Mouse (Mus musculus) gastrocnemius, postnatal 14 days (tissue): ENCODE data around the gene Mcm2. TPM values are rescaled to one million over a fixed set of nuclear protein-coding genes. Genes with fewer than 3 reads are reported as not detected.
A peak's percentile ranks its signal among the peaks of the same experiment; 100 is the strongest.

Experiments used
- DNase-seq: peaks from one replicate; pipeline ENCODE4 v3.0.0; 2021; ENCODE audit warnings: mixed read lengths
- intact Hi-C: fragments of 180-260 bp; cut with DNase I; formaldehyde crosslinking; loops from one replicate; pipeline ENCODE4 v1.15.1; 2025; ENCODE audit warnings: low total_unique reads
- total RNA-seq, 2 experiments: library from RNA; stranded (reverse); gene quantifications; 2 replicates each; pipeline ENCODE4 v1.2.3; 2021

Mcm2 gene
- total RNA-seq, 2 experiments from 2014 or later: 5.5 to 9.4 TPM

DNA sequence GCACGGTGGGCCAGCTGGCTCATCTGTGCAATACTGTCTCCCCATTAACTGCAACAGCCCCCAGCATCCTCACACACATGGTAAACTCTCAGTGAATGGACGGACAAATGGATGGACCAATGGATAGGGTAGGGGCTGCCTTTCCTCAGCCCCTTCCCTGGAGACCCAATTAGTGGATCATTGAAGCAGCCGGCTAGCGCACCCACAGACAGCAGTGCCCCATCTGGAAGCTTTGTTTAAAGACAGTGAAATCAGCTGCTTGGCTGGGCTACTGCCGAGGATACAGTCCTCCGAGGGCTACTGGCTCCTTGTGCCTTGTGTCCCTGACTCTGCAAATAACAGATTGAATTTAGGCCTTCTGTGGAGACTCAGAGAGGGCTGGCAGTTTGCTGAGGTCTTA lies 30.9 kb upstream of the Mcm2 start:
- intact Hi-C loops: loop anchor here (5.0 kb wide), 2 partner anchors 103 to 703 kb away; no protein-coding TSS in a partner anchor
- DNase-seq: no peak

DNA sequence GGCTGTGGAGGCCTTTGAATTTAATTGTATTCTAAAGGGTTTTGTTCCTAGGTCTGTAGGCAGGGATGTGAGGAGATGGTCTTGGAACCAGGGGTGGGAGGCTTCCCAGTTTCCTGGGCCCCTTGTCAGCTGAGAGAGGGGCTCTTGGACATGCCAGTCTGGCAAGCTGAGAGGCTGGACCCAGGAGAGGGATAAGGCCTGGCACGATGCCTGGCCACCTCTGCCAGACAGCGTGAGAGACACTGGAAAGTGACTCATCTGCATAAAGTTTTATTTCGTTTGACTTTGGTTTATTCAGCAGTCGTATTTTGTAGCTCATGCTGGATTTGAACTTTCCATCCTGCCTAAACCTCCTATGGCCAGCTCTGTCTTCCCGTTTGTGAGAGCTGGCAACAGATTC lies 30.0 kb upstream of the Mcm2 start:
- no peak for DNase-seq
- intact Hi-C loops: loop anchor here (5.0 kb wide), 2 partner anchors 104 to 704 kb away; no protein-coding TSS in a partner anchor

DNA sequence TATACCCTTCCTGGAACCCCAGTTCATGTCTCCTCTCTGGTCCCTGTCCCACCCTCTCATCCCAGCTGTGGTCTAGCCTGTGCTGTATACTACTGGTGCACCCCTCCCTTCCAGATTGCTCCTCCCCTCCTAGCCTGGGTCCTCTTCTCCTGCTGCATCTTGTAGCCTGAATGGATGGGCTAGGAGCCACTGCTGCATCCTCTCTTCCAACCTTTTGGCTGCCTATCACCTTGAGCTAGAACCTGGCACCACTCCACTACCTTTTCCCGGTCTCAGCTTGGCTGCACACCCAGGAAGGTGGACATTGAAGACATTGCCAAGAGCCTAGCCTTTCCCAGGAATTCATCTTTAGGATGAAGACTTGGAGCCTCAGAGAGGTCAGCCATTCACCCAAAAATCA lies 29.4 kb upstream of the Mcm2 start:
- intact Hi-C loops: loop anchor here (5.0 kb wide), 2 partner anchors 104 to 704 kb away; no protein-coding TSS in a partner anchor
- DNase-seq: no peak

DNA sequence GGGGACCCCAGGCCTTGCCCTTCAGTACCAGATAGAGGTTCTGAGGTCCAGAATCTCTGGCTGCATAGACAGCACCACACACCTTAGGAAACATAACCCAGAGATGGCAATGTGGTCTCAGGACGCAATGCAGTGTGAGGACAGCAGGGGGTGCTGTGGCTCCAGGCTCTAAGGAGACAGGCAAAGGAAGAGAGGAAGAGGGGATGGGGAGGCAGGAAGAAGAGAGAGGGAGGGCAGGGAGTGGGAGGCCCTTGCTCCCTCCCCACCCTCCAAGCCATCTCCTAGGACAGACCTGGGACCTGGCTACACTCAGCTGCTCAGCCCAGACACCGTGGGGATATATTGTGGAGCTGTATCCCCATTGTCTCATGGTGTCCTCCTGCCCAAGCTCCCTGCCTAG lies 29.0 kb upstream of the Mcm2 start:
- peak; percentile 62 for DNase-seq
- intact Hi-C loops: loop anchor here (5.0 kb wide), 2 partner anchors 105 to 705 kb away; no protein-coding TSS in a partner anchor

DNA sequence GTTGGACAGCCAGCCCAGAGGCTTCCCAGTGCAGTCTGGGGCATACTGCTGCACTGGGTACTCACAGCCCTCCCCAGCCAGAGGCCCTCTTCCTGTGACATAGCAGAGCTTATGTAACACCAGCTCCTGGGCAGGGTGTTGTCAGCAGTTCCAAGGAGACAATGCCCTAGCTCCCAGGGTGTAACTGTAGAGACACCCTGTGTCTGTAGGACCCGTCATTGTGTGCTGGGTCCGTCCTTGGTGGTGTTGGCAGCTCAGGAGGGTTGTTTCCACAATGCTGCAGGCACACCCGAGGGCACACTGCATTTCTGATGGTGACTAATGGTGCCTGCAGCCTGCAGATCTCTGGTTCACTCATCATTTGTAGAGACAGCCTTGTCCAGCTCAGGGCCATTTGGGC lies 28.3 kb upstream of the Mcm2 start:
- DNase-seq: no peak
- intact Hi-C loops: loop anchor here (5.0 kb wide), 2 partner anchors 105 to 705 kb away; no protein-coding TSS in a partner anchor

DNA sequence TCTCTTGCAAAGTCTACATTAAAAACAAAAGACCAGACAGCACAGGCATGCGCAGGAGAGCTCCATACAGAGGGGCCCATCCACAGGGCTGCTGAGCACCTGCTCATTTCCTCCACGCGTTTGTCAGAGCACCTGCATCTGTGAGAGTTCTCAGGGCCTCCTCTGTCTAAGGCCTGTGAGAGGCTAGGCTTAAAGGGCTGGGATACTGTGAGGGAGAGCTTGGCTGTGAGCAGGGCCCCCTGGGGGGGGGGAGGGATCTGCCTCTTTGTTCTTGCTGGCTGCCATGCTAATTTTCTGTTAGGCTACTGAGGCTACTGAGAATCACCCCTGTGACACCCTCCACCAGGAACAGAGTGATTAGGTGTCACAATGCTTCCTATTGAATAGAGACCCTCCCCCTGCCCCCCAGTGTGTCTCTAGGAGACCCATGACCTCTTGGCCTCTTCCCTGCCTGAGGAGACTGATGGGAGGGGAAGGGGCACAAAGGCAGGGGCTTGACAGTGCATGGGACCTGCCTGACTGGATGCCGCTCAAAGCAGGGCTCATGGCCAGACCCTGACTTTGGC lies 27.1 kb upstream of the Mcm2 start:
- intact Hi-C loops: loop anchor here (5.0 kb wide), 2 partner anchors 107 to 707 kb away; no protein-coding TSS in a partner anchor
- no peak for DNase-seq

DNA sequence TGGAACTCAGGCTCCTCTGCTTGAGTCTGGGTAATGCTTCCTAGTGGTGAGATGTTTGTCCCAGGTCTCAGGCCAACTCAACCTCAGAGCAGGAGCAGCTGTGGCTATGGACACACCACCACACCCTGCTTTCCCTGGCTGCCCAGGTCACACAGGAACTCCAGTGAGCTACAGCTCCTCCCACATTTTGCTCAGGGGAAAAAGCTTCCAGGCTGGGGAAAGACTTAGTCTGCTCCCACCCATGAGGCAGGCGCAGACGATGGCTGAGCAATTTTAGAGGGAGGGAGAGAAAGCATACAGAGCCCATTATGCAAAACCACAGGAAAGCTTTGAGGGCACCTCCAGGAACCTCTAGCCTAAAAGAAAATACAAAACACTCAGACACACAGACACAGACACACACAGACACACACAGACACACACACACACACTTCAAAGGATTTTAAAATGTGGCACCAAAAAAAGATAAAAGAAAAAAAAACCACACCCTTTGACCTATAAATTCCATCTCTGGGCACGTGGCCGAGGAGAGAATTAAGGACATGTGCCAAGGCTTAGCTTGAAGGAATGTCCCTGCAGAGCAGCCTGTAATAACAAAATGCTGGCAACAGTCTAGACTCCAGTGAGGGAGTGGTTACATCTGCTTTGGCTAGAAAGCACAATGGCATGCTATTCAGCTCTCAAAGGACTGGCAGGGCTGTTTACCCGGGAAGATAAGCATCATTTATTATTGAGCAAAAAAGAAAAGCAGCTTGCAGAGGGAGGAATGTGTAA lies 26.1 kb upstream of the Mcm2 start:
- peak; percentile 68 for DNase-seq
- intact Hi-C loops: loop anchor here (5.0 kb wide), 2 partner anchors 108 to 708 kb away; no protein-coding TSS in a partner anchor

DNA sequence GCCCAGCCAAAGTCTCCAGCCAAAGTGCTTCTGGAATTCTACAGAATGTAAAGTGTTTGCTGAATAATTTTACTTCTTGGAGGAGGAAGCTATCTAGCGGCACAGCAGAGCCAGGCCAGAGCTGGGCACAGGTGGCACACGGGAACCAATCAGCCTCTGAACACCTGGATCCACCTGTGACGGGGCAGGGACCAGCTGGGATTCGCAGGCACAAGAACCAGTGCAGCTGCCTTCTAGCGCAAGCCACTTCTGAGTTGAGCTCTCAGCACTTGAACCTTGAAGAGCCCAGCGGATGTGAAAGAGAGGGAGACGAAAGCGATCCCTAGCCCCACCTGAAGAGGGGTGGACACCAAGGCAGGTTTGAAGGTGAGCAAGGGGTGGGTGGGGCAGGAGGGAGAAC lies 20.2 kb upstream of the Mcm2 start:
- intact Hi-C loops: no loop called here
- DNase-seq: no peak

DNA sequence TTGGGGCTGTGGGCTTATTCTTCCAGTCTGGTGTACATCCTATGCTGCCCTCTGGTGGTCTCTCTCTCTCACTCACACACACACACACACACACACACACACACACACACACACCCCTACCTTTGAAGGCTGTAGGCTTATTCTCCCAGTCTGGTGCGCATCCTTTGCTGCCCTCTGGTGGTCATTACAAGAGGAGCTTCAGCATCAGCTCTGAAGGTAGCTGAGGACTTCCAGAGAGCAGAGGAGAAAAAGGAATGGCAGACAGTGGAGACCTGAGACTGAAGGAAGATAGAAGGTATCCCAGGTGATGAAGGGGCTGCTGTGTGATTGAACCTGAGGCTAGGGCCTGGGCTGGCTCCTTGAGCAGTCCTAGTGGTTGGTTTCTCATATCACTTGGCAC lies 17.6 kb upstream of the Mcm2 start:
- peak; percentile 47 for DNase-seq
- intact Hi-C loops: no loop called here

DNA sequence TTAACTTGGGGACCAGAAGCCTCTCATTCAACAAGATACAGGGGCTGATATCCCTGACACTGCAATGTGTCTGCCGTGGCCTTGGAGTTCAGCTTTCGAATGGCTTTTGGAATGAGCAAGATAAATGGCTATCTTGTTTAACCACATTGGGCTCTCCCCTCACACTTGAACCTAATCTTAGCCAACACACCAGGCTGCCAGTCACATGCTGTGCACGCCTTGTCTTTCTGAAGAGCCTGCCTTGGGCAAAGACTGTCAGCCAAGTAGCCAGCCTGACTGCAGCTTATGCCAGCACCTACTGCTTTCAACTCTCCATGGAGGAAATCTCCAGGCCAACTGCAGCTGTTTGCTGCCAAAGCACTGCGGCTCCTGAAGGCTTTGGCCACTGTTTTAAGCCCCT lies 16.9 kb upstream of the Mcm2 start:
- intact Hi-C loops: no loop called here
- no peak for DNase-seq

DNA sequence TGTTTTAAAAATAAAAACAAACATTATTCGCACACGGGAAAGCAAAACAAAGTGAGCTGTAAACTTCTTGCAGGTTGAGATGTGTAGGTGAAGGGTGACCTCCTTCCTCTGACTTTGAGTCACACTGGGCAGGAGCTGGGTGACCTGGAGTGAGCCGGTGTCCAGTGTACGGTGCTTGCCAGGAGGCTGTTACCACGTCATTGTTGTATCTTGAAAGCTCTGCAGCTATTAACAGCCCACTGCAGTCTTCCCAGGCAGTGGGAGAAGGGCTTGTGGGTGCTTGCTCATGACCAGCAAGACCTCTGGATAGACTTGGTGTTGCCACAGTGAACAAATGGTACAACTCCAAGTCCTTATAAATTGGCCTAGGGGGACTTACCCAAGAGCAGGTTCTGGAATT lies 16.2 kb upstream of the Mcm2 start:
- no peak for DNase-seq
- intact Hi-C loops: no loop called here

DNA sequence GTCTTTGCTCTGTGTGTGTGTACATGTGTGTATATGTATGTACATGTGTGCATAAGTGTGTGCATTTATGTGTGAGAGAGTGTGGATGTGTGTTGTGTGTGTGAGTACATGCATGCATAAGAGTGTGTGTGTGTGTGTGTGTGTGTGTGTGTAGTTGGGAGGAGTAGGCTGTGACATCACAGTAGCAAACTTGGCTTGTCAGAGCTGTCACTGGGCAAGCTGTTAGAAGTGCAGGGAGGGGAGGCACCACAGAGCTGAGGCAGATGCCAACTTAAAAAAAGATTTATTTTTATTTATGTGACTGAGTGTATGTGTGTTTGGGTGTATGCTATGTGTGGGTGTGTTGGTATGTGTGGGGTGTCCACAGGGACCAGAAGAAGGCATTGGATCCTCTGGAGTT lies 14.9 kb upstream of the Mcm2 start:
- intact Hi-C loops: no loop called here
- no peak for DNase-seq

DNA sequence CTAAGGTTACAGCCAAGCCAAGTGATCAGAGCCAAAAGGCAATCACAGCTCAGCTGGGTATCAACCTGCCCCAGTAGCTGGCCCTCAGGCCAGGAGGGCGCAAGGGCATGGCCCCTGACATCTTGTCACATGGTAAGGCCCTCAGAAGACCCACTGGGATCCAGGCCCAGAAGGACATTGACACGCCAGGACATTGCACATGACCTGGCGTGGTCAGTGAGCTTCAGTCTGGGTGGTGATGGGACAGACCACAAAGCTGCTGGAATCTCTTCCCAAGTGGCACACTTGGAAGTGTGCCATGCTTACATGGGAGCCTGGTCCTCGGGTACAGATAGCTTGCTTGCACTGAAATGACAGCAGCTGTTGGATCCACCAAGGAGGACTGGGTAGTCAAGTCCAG lies 14.4 kb upstream of the Mcm2 start:
- DNase-seq: no peak
- intact Hi-C loops: no loop called here

DNA sequence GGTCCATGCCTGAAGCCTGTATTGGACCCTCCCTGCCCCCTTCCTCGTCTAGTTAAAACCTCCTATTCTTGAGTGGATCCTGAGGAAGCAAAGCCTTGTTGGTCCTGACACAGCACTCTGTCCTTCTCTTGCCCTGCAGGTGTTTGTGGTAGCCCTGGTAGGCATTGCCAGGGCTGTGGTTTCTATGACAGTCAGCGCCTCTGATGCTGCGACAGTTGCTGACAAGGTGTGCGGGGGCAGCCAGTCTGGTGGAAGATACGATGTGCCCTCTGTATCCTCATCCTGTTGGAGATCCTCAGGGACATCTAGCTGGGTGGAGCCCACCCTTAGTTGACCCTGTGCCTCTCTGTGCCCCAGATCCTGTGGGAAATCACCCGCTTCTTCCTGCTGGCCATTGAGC lies 10.6 kb upstream of the Mcm2 start:
- intact Hi-C loops: no loop called here

DNA sequence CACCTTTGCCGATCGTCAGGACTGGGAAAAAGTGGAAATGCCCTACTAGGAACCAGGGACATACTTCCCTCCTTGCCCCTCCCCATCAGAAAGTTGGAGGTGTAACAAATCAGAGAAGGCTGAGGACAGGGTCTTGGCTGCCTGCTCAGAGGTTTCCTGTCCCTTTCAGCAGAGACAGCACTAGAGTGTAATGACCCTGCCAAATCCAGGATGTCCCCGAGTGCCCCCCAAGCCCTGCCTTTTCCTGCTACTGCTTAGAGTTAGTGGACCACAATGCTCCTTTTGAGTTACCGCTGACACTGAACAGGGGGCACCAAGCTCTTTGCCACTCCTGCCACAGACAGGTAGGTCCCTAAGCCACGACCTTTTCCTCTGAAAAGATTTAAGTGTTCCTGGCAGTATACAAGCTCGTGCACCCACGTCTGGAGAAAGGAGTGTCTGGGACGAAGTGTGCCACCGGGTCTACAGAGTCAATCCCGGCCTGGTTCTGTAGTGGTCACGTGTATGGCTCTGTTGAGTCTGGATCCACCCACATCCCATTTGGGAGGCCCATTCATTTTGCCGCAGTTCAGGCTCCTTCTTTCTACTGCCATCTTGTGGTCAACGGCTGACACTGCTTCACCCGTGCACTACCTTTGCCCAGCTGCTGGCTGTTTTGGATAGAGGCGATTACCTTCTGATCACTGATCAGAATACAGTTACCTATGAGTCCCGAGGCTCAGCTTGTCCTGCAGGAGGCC lies 8.0 kb upstream of the Mcm2 start:
- peak; percentile 61 for DNase-seq
- intact Hi-C loops: no loop called here

More for the DNA sequence above, 10.6 kb upstream of the Mcm2 start:
- no peak for DNase-seq

DNA sequence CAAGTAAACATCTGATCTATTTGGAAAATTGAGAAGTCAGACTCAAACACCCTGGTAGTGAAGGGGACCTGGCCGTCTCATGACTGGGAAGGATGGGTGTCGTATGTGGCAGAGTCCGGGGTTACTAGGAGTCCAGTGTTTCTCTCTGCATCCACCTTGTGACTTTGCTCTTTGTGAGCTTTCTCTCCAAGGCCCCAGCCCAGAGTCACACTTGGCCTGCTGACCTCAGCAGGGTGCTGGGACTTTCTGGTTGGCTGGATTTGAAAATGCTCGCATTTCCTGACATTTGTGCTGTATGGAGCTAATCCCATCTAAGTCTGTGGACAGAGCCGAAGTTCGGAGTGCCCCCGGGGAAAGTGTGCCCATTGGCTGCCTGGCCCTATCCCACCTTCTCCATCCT lies 6.5 kb upstream of the Mcm2 start:
- intact Hi-C loops: no loop called here
- no peak for DNase-seq

DNA sequence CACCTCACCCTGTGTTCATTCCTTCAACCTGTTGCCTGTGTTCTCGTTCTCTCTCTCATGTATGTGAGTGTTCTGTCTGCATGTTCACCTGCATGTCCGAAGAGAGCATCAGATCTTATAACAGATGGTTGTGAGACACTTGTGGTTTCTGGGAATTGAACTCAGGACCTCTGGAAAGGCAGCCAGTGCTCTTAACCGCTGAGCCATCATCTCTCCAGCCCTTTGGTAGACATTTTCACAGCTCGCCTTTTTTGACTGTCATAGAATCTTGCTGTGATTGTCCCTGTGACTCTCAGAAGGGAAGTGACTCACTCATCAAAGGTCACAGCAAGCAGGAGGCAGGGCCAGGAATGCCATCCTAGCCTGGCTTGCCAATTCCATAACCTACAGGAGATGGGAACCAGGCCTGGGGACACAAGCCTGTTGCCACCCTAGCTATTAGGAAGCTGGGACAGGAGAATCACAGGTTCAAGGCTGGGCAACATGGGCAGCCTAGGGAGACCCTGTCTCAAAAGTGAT lies 5.9 kb upstream of the Mcm2 start:
- intact Hi-C loops: no loop called here
- no peak for DNase-seq

DNA sequence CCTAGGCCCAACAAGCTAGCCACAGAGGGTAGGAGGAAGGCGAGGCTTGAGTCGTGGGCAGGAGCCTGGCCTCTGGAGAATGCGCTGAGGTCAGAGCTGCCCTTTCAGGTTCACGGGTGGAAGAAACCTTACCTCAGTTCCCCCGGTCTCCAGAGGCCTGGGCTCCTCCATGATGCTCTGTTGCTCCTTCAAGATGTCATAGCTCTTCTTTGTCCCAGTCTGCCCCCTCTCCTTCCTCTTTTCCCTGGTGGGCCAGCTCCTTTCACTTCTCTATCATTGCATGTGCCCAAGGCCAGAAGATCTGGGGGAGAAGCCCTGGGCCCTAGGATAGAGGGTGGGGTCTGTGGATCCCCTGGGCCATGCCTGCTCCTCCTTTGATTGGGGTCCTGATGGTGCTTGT lies 5.1 kb upstream of the Mcm2 start:
- intact Hi-C loops: no loop called here
- DNase-seq: no peak

DNA sequence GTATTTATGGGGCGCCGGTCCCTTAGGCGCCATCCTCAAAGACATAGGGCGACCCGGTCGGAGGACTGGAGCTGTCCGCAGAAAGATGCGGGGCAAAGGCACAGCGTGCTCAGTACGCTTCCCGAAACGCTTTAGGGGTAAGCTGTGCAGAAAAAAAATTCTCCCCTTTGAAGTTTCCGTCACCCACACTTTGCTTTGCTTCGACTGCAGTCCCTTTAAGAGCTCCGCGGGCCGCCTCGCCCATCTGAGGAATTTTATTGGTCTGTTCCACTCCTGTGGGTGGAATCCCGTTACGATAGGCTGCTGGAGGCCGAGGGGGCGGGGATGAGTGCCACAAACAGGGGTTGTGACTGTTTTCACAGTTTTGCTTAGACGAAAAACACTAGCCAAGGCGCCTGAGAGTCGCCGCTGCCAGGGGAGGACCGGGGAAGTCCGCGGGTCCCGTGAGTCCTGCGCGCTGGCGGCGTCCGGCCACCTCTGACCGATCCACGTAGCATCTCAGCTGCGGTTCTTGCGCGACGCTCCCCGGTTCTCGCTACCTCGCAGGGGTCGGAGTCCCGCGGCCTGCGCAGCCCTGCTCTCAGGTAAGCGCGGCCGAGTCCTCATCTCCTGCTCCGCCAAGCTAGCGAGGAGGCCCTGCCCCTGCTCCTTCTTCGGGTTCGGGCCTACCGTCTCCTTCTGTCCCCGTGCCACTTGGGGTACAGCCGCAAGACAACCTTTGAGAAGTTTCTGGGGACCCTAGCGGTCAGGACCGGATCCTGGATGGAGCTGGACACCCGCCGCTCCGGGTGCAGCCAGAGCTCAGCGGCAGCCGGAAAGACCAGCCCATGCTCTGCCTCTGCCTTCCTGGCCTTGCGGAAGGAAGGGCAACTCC lies 3.6 kb upstream of the Mcm2 start, which contains the start of gene Tpra1:
Gene Tpra1, plus strand, starts transcription at position 305 of the 874 bp plus-strand sequence.
- intact Hi-C loops: no loop called here
- peak; percentile 96 for DNase-seq
